Mouse (Mus musculus): ENCODE measurements at regions not wholly inside any gene's neighbourhood (a gene's known extent, or its start where the extent isn't known, plus 50 kb on each side); places are given as distances from the start of the nearest gene placed in this dataset.

GRCm38 (mm10) chr5:55761777-55762176 lies 1763.5 kb downstream of the Stim2 start:
- TF ChIP-seq CTCF (IDR thresholded peaks at IDR 0.05; ENCODE audit: low read depth) (no peak), EP300 (optimal IDR thresholded peaks at IDR 0.05) (no peak)

Measured in stomach, postnatal 0 days (tissue).